Mouse (Mus musculus) E14TG2a.4 (cell line): ENCODE data around the gene Parp3.

Experiments used
- H3K27me3 ChIP-seq: 2 replicates; pipeline ENCODE4 v1.6.1; 2014; ENCODE audit warnings: low read length, control low read depth; ENCODE audit not compliant: insufficient read depth
- H3K36me3 ChIP-seq: 2 replicates; pipeline ENCODE4 v1.6.1; 2014; ENCODE audit warnings: low read length, control low read depth; ENCODE audit not compliant: insufficient read depth
- H3K4me1 ChIP-seq: replicated peaks from 2 replicates; pipeline ENCODE4 v1.6.1; 2014; ENCODE audit warnings: low read depth, low read length, control low read depth
- H3K4me3 ChIP-seq: replicated peaks from 2 replicates; pipeline ENCODE4 v1.5.1; 2014; ENCODE audit warnings: mild to moderate bottlenecking, low read length
- H3K9me3 ChIP-seq: 2 replicates; pipeline ENCODE4 v1.6.1; 2014; ENCODE audit warnings: low read length, control low read depth
- CTCF ChIP-seq: conservative IDR thresholded peaks from 2 replicates; pipeline ENCODE4 v1.5.1; 2014; ENCODE audit warnings: low read length
- NANOG ChIP-seq: IDR thresholded peaks from 2 replicates; pipeline ENCODE4 v1.6.1; 2014; ENCODE audit warnings: borderline replicate concordance, low read length, mixed read lengths
- POU5F1 ChIP-seq: IDR thresholded peaks from 2 replicates; pipeline ENCODE4 v1.6.1; 2014; ENCODE audit warnings: low read length, borderline replicate concordance

Parp3 gene

DNA sequence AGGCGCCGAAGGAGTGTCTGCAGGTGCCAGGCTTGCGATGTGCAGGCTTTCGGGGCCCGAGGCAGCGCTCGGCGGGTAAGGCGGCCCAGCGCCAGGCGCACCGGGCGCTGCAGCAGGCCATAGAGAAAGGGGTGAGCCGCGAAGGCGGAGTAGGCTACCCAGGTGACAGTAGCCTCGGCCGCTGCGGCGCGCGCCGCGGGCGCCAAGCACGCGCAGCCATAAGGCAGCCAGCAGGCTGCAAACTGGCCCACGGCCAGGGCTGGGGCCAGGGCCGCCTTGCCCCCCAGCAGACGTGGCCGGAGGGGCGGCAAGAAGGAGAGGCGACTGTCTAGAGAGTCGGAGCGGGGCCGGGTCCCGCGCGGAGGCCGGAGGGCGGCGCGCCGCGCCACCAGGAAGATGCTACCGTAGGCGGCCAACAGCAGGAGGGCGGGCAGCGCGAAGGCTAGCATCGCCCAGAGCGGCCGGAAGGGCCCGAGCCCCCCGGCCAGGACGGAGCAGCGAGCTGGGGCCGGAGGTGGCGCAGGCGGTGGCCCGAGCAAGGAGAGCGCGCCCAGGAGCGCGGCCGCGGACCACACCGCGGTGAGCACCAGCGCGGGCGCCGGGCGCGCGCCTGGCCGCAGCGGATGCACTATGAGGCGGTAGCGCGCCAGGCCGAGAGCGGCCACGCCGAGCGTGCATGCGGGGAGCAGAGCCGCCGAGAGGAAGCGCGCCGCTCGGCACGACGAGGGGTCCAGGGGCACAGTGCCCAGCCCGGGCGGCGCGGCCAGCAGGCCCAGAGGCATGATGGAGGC is 11.8 kb downstream of the Parp3 start:
- TF ChIP-seq CTCF = no peak
- TF ChIP-seq POU5F1 = no peak
- TF ChIP-seq NANOG = no peak
- peaks cover 19% of the 10 kb centered on the region for H3K27me3 ChIP-seq
- peaks cover 41% of the 10 kb centered on the region for H3K36me3 ChIP-seq
- peak overlapping the region; percentile 87 for H3K4me3 ChIP-seq
- H3K9me3 ChIP-seq = no peaks in the 10 kb centered on the region
- H3K4me1 ChIP-seq = peaks cover 61% of the 10 kb centered on the region

DNA sequence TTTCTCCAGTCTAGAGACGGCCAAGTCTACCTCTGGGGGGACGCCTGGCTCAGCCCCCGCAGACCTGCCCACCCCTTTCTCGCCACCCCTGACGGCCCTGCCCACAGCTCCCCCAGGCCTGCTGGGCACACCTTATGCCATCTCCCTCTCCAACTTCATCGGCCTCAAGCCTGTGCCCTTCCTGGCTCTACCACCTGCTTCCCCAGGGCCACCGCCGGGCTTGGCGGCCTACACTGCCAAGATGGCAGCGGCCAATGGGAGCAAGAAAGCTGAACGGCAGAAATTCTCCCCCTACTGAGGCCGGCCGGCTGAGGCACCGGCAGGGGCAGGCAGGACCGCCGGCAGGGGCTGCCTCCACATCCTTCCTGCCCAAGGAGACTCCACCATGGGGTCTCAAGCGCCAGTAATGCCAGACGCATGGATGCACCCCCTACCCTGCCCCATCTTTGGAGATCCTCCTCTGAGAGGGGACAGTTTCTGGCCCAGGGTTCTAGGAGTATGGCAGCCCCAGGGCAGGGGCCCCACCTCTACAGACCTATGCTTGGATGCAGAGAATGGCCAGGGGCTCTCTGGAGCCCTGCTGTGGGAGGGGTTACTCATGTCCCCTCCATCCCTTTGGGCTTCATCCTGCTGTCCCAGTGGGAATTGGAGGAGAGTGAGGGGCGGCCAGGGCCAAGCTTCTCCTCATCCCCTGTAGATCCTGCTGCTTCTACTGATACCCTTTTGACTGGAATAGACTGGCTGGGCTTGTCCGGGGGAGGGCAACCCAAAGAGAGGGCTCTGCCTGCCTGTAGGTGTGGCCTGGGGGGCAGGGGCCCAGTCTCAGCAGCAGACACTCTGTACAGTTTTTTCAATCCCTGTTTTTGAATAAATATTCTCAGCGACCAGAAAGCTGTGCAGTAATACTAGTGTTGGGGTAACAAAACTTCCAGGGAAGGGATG is 13.4 kb downstream of the Parp3 start:
- Histone ChIP-seq H3K4me3 (peak overlapping the region; percentile 62), H3K36me3 (peaks cover 56% of the 10 kb centered on the region), H3K4me1 (peaks cover 67% of the 10 kb centered on the region), H3K27me3 (peaks cover 19% of the 10 kb centered on the region), H3K9me3 (no peaks in the 10 kb centered on the region)
- TF ChIP-seq CTCF (no peak), POU5F1 (no peak), NANOG (no peak)

DNA sequence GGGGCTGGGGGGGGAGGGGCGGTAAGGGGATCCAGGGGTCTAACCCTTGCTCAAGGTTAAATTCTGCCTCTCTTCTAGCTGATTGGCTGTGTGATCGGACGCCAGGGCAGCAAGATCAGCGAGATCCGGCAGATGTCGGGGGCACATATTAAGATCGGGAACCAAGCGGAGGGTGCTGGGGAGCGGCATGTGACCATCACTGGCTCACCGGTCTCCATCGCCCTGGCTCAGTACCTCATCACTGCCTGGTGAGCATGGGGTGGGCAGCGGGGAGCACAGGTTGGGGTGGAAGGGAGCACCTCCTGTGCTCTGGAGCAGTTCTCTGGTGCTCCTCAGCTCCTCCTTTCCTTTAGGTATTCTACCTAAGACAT is 14.3 kb downstream of the Parp3 start:
- Histone ChIP-seq H3K36me3 (peaks cover 66% of the 10 kb centered on the region), H3K9me3 (no peaks in the 10 kb centered on the region), H3K4me1 (peaks cover 76% of the 10 kb centered on the region), H3K4me3 (no peak overlapping the region), H3K27me3 (peaks cover 19% of the 10 kb centered on the region)
- TF ChIP-seq POU5F1 = no peak

DNA sequence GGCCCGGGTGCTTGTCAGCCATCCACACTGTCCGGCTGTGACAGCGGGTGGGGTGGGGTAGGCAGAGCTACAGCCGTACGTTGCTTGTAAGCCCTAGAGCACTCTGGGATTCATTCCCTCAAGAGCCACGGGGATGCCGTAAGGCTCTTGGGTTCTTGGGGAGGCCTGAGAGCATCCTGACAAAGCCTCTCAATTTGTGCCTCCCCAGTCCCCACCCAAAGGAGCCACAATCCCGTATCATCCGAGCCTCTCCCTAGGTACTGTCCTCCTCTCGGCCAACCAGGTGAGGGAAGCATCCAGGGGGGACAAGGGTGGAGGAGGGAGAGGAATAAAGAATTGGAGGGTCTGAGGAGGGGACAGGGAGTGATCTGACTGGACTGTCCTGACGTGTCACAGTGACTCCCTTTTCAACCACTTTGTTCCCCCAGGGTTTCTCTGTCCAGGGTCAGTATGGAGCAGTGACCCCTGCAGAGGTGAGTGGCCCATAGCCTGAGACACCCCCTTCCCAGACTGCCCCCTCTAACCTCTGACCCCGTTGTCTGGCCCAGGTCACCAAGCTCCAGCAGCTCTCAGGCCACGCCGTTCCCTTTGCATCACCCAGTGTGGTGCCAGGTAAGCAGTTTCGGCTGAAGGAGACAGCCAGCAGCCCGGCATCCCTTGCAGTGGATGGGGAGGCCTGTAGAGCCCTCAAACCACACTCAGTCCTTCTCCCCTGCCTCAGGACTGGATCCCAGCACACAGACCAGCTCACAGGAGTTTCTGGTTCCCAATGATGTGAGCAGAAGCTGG is 14.9 kb downstream of the Parp3 start:
- peaks cover 15% of the 10 kb centered on the region for H3K27me3 ChIP-seq
- H3K9me3 ChIP-seq = no peaks in the 10 kb centered on the region
- TF ChIP-seq NANOG = no peak
- no peak for TF ChIP-seq POU5F1
- TF ChIP-seq CTCF = no peak
- peaks cover 72% of the 10 kb centered on the region for H3K36me3 ChIP-seq
- H3K4me3 ChIP-seq = no peak overlapping the region
- H3K4me1 ChIP-seq = peaks cover 82% of the 10 kb centered on the region

DNA sequence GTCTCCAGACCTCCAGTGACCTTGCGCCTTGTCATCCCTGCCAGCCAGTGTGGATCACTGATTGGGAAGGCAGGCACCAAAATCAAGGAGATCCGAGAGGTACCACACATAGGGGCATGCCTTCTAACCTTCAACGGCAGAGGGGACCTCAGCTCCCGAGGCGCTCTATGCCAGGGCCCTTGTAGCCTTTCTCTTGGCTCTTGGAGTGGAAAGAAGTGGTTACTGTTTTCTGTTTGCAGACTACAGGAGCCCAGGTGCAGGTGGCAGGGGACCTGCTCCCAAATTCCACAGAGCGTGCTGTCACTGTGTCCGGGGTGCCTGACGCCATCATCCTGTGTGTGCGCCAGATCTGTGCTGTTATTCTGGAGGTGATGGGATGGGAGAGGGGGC is 15.7 kb downstream of the Parp3 start:
- no peak for TF ChIP-seq POU5F1
- no peak for TF ChIP-seq CTCF
- TF ChIP-seq NANOG = no peak
- no peaks in the 10 kb centered on the region for H3K9me3 ChIP-seq

DNA sequence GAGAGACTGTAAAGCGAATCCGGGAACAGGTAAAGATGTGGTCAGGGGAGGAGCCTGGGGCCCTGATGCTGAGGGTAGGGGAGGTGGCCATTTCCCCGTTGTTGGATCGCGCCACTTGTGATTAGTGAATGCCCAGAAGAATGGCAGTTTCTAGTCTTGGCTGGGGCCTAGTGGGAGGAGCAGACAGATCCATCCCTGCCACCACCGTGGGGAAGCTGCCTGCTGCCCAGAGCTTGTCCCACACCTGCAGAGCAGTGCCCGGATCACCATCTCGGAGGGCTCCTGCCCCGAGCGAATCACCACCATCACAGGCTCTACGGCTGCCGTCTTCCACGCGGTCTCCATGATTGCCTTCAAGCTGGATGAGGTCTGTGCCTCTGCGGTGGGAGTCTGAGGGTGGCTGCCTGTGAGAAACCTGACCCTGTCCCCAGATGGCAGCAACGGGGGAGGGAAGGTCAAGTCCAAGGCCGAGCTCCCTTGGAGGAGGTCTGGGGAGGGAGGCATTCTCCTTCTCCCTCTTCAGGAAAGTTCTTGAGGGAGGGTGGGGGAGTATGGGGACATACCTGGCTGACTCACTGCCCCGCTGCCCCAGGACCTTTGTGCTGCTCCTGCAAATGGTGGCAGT is 16.2 kb downstream of the Parp3 start:
- Histone ChIP-seq H3K36me3 (peaks cover 80% of the 10 kb centered on the region), H3K4me1 (peaks cover 87% of the 10 kb centered on the region), H3K4me3 (peak overlapping the region; percentile 51), H3K9me3 (no peaks in the 10 kb centered on the region), H3K27me3 (peaks cover 3% of the 10 kb centered on the region)
- TF ChIP-seq NANOG (no peak), CTCF (no peak), POU5F1 (no peak)

More for the DNA sequence above, 15.7 kb downstream of the Parp3 start:
- Histone ChIP-seq H3K36me3 (peaks cover 80% of the 10 kb centered on the region), H3K27me3 (peaks cover 8% of the 10 kb centered on the region), H3K4me3 (no peak overlapping the region; the same call in 1 of the 2 replicates), H3K4me1 (peaks cover 87% of the 10 kb centered on the region)

DNA sequence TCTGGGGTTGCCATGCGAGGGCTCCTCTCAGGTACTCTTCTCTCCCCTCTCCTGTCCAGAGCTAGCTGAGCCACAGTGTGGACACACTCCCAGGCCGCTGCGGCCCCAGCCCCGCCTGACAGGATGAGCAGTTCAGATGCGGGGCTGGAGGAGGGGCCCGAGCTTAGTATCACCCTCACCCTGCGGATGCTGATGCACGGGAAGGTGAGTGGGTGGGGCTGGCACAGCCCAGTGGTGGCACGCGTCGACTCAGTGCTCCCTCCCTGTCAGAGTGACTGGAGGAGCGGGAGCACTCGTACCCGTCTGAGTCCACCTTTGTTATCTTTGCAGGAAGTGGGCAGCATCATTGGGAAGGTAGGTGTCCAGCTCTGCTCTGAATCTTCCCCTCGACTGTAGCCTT is 16.8 kb downstream of the Parp3 start:
- no peak for TF ChIP-seq NANOG
- no peak for TF ChIP-seq POU5F1
- no peak for TF ChIP-seq CTCF
- Histone ChIP-seq H3K9me3 (no peaks in the 10 kb centered on the region), H3K4me1 (peaks cover 92% of the 10 kb centered on the region), H3K27me3 (0 out of 2 replicates have a peak, but pooled peaks cover 2% of the 10 kb centered on the region), H3K4me3 (peak overlapping the region; percentile 51), H3K36me3 (peaks cover 80% of the 10 kb centered on the region)
